Mouse (Mus musculus) hindbrain, embryonic 14.5 days (tissue): Measurements from ENCODE around the gene Gm47791. TPM values are rescaled to one million over a fixed set of nuclear protein-coding genes. Genes with fewer than 3 reads are reported as not detected.

Experiments used
- polyA plus RNA-seq: library from polyadenylated mRNA; unstranded; fragments of >200 nt; fragmentation: Nextera tagmentation; extraction: Ambion mirVana; gene quantifications from 2 replicates; pipeline ENCODE4 v1.2.1, GENCODE M21; 2014

Gm47791 gene
- polyA plus RNA-seq, 1 experiment from 2014 or later, result not detected

Other genes with a start within 250 kb of the Gm47791 start
- gene Col4a4, start 184.4 kb downstream of the Gm47791 start, polyA plus RNA-seq, result 0.25 TPM in 2 replicates
- 0.33 and 0.48 TPM in 2 replicates for gene Col4a3, start 184.3 kb downstream of the Gm47791 start, polyA plus RNA-seq
- gene Mff, start 46.4 kb downstream of the Gm47791 start, polyA plus RNA-seq, result 434 and 467 TPM in 2 replicates
- not detected in 2 replicates for gene Tm4sf20, start 2.8 kb downstream of the Gm47791 start, polyA plus RNA-seq
- 42.9 and 46.4 TPM in 2 replicates for gene Agfg1, start 68.2 kb upstream of the Gm47791 start, polyA plus RNA-seq
- not detected in 2 replicates for gene A030005L19Rik, start 142.1 kb upstream of the Gm47791 start, polyA plus RNA-seq
- gene A030014E15Rik, start 153.7 kb upstream of the Gm47791 start, polyA plus RNA-seq, result not detected in 2 replicates
- gene Gm6217, start 160.2 kb upstream of the Gm47791 start, polyA plus RNA-seq, result not detected in 2 replicates
- not detected in 2 replicates for gene A030003K21Rik, start 172.1 kb upstream of the Gm47791 start, polyA plus RNA-seq
- gene Gm7544, start 184.8 kb upstream of the Gm47791 start, polyA plus RNA-seq, result not detected in 2 replicates
- not detected in 2 replicates for gene Gm47955, start 189.0 kb upstream of the Gm47791 start, polyA plus RNA-seq
- not detected in 2 replicates for gene Gm47959, start 229.3 kb upstream of the Gm47791 start, polyA plus RNA-seq